Comparison of ENCODE assay signal across 23 mouse cellular contexts in the genomic region with DNA sequence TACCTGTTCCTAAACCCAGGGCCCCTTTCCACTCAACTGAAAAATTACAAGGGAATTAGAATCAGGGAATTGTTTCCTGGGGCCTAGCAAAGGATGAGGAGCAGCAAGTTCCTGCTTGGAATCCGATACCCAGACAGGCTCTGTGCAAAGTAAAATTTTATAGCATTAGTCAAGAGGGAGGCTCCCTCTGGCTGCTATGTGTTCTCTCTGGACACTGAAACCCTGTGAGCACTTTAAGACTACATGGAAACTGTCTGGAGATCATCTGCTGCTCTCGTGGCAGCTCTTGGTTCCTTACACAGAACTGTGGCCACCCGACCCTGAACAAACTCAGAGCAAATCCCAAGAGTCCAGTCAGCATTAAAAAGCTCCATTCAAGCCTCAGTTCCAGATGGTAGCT. TPM values are rescaled to one million over a fixed set of nuclear protein-coding genes. Genes with fewer than 3 reads are reported as not detected.
"Had no signal": no experiment of that assay in that cellular context is flagged by ENCODE, and none has a peak within 500 bp of the region (broad histone marks: within the 10 kb centered on the region; RNA-seq: fewer than 3 reads in every experiment).

No protein-coding gene starts in this region.

- H3K27me3 ChIP-seq: lung, embryonic 15.5 days; midbrain, embryonic 12.5 days; neural tube, embryonic 13.5 days; neural tube, embryonic 15.5 days had no signal

- H3K27ac ChIP-seq: lung, embryonic 15.5 days; midbrain, embryonic 10.5 days; midbrain, embryonic 12.5 days; neural tube, embryonic 13.5 days; neural tube, embryonic 15.5 days had no signal

- ATAC-seq: lung, postnatal 0 days; midbrain, embryonic 16.5 days had no signal

- H3K4me2 ChIP-seq: lung, embryonic 15.5 days; midbrain, embryonic 12.5 days; neural tube, embryonic 13.5 days; neural tube, embryonic 15.5 days had no signal

- DNase-seq: lung, adult 2 months; lung, postnatal 4 days; midbrain, embryonic 14.5 days; retina, postnatal 1 day; right cerebral cortex, adult 18-20 months; right cerebral cortex, postnatal 25 days; right cerebral cortex, postnatal 4 days; spleen, adult 18-20 months; thymus, adult 18-20 months; thymus, postnatal 14 days; thymus, postnatal 36 days had no signal

- H3K9ac ChIP-seq: lung, embryonic 15.5 days; midbrain, embryonic 12.5 days; neural tube, embryonic 13.5 days; neural tube, embryonic 15.5 days had no signal

- H3K4me3 ChIP-seq: lung, embryonic 15.5 days; midbrain, embryonic 10.5 days; midbrain, embryonic 12.5 days; myocyte; neural tube, embryonic 13.5 days; neural tube, embryonic 15.5 days had no signal

- H3K36me3 ChIP-seq: lung, embryonic 15.5 days; midbrain, embryonic 10.5 days; midbrain, embryonic 12.5 days; neural tube, embryonic 13.5 days; neural tube, embryonic 15.5 days had no signal

- H3K9me3 ChIP-seq: lung, embryonic 15.5 days; midbrain, embryonic 10.5 days; midbrain, embryonic 12.5 days; neural tube, embryonic 13.5 days; neural tube, embryonic 15.5 days had no signal

RNA-seq across cellular contexts. Expression of a gene that starts 50.6 kb away (rescaled TPM):
- polyA plus RNA-seq: lung, embryonic 15.5 days; midbrain, embryonic 10.5 days; small intestine, adult 2 months; stomach, embryonic 14.5 days; stomach, embryonic 16.5 days; thymus, postnatal 0 days had no signal
